Mouse (Mus musculus): ENCODE measurements around the gene Alms1.
"Not testable (repeated sequence)": the region's sequence is repeated elsewhere in the genome, so short reads cannot be mapped to it uniquely, and the experiment has no call there.

Gene Alms1

DNA sequence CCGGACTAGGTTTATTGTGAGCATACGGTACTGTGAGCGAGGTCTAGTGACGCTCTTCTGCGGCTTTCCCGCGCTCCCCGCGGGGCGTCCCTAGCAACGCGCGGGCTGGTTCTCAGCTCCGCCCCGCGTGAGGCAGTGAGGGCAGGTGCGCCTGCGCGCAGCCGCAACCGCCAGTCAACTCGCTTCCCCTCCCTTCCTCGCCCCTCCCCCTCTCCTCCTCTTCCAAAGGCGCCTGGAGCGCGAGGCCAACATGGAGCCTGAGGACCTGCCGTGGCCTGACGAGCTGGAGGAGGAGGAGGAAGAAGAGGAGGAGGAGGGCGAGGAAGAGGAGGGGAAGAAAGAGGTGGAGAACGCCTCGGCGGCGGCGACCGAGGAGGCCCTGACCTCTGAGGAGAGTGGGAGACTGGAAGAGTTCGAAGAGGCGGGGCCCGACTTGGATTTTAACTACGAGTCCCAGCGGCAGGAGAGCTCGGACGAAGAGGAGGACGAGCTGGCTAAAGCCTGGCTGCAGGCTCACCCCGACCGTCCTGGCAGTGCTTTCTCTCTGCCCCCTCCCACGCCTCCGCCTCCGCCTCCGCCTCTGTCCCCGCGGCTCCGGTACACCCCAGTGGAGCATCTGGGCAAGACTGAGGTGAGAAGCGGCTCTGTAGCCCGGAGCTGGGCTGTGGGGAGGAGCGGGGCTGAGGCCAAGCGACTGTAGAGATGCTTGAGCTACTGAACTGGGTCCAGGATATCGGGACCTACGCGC lies at the start of gene Alms1:
Alms1 (plus strand) TSS at position 136 of the 748 bp plus-strand sequence.
- DNase-seq (ENCODE audit: low read depth): peak; percentile 75

DNA sequence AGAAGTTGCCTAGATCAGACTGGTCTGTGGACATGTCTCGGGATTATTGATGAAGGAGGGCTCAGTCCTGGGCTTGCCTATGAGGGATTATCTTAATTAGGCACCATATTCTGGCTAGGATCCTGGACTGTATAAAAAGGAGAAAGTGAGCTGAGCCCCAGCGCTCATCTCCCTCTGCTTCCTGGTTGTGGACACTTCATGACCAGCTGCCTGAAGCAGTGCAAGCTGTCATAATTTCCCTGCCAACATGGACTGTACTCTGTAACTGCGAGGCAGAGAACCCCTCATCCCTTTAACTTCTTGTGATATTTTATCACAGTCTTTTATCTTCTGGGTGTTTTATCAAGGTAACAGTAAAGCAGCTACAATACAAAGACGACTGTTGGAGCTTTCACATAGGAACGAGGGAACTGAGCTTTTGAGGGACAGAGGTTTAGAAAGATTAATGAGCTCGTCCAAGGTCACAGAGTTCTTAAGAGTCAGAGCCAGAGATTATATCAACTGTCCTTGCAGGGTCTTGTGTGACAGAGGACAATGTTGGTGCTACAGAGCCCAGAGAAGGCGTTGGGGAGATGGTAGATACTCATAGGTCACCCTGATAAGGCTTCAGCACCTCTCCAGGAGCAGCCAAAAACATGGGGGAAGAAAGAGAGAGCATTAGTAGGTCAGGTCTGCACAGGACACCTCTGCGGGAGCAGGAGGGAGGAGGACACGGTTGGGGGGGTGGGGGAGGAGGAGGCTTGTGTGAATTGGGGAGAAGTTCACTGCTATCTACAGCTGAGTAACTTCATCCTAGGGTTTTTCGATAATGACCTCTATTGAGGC lies 43.8 kb upstream of the Alms1 start:
- DNase-seq (ENCODE audit: low read depth): no peak

DNA sequence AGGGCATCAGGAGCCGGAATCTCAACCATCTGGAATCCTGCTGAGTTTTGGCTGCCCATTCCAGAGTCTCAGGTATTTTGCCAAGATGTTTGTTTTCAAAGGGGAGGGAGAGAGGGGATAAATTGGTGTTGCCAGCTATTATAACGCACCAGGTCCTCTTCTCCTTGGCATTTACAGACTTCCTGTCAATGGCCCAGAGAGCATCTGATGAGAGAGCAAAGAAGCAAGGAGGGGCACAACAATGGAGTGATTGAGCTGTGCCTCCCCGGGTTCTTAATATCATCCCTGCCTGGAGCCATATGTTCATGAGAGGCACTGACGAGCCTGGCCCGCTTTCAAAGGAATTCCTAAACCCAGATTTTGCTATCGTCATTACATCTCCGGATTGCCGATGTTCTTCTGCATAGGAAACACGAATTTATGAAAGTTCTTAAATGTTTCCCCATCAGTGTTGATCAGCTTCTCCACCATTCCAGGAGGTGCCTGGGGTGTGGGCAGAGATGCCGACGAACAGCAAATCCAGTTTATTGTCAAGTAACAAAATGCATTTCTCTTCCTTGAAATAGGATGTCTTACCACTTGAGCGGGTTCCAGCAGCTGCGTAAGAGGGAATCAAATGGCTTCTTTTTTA lies 43.0 kb upstream of the Alms1 start:
- DNase-seq (ENCODE audit: low read depth): no peak

DNA sequence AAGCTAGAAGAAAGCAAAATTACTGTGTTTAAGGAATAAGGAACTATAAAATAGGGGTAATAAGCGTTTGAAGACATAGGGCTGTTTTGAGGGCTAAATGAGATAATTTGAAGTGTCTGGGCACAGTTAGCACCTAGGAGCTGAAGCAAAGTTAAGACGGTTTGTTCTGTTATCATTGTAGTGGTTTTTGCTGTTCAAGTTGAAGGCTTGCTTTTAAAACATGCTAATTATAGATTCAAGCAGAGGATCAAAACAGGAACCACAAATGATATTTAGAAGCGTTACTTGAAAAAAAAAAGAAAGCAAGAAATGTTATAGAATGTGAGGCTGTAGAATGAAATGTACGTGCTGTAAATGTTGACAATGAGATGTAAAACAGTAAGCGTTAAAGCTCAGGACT lies 39.7 kb upstream of the Alms1 start:
- no peak for DNase-seq (ENCODE audit: low read depth)

DNA sequence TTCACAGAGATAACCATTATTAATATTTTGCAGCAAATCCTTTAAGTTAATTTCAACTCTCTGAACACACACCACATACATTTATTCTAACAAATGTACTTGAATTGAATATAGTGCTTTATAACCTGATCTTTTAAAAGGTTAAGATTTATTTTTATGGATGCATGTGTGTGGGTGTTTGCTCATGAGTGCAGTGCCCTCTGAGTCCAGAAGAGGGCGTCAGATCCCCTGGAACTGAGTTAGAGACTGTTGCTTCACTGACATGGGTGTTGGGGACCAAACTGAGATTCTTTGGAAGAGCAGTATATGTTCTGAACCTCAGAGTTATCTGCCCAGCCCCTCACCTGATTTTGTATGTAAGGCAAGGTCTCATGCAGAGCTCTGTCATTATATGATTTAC lies 25.0 kb upstream of the Alms1 start:
- DNase-seq (ENCODE audit: low read depth): no peak

DNA sequence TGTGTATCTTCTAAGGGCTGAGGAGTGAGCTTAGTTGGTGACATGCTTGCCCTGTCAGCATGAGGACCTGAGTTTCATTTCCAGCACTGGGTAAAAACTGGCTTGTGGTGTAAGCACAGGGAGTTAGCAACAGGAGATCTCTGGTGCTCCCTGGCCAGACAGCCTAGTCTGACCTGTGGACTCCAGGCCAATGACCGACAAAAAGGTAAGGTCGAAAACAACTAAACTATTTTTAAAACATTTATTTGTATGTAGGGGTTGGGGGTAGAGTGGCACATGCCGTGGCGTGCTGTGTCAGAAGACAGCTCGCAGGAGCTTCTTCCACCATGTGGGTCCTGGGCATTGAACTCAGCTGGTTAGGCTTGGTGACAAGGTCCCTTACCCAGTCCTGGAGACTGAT lies 14.5 kb upstream of the Alms1 start:
- no peak for DNase-seq (ENCODE audit: low read depth)

DNA sequence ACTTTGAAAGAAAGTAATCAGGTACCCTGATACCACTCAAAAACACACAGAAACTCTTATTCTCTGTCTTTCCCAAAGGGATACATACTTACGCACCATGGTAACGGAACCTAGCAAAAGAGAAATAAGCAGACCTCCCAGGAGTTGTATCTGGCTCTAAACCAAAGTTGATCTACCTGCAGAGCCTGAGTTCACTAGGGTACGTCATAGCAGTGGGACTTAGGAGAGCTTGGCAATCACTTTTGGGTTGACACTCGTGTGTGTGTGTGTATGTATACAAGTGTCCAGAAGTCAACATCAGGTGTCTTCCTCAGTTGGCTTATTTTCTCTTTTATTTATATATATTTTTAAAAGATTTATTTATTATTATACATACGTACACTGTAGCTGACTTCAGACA lies 5.6 kb upstream of the Alms1 start:
- DNase-seq (ENCODE audit: low read depth): no peak

DNA sequence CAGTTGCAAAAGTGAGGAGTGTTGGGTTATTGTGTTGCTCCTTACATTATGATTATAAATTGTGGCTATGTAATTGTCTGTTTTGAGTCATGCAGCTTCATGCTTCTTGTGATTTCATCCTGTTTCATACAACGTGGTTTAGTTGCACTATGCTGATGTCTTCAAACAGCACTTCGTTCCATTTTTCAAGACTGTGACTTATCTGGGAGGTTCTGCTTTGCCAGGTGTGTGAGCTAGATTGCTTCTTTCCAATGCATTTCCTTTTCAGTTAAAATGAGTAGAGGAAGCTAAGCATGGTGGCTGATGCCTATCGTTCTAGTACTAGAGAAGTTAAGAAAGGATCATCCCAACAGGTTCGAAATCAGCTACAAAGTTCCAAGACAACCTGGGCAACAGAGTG lies 2.7 kb upstream of the Alms1 start:
- DNase-seq (ENCODE audit: low read depth): no peak

DNA sequence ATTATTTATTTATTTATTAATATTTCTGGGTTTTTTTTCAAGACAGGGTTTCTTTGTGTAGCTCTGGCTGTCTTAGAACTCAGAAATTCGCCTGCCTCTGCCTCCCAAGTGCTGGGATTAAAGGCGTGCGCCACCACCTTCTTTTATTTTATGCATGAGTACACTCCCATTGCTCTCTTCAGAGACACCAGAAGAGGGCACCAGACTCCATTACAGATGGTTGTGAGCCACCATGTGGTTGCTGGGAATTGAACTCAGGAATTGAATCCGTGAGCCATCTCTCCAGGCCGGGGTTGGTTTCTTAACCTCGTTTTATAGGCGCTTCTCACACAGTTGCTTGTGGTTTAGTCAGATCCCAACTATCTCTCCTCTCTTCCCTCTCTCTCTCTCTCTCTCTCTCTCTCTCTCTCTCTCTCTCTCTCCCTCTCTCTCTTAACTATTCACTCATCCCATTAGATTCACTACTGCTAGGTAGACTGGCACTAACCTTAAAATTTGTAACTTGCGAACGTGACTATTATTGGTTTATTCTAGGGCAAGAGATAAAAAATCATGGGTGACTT lies 445 bp upstream of the Alms1 start:
- no peak for DNase-seq (ENCODE audit: low read depth)

DNA sequence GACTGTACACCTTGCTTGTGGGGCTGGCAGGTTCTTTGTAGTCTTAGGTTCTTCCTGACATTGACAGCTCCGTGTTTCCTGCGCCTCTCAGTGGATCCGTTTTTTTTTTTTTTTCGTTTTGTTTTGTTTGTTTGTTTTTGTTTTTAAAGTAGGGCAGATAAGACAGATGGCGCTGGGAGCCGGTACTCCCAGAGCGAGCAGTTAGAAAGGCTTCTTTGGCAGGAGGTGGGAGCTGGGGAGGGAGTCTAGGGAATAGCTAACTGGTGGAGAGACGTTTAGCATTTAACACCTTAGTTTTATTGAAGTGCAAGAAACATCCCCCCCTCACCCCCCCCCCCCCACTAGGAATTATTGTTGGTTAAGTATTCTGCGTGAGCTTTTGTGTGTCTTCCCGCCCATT lies 833 bp downstream of the Alms1 start:
- no peak for DNase-seq (ENCODE audit: low read depth)

DNA sequence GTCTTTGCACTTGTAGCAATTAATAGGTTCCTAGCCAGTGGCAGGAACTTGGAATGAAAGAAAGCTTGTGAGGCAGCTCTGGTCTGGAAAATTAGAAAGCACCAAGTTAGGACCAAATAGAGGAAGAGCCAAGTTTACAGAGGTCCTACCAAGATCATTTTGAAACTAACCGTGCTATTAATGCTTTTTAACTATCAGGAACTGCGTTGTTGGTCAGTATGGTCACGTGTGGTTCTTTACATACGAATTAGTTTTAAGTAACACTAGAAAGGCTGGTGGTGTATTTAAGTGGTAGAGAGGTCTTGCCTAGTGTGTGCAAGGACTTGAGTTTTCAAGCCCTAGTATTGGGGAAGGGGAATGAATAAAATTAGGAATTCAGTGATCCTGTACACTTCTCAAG lies 1.2 kb downstream of the Alms1 start:
- DNase-seq (ENCODE audit: low read depth): no peak

DNA sequence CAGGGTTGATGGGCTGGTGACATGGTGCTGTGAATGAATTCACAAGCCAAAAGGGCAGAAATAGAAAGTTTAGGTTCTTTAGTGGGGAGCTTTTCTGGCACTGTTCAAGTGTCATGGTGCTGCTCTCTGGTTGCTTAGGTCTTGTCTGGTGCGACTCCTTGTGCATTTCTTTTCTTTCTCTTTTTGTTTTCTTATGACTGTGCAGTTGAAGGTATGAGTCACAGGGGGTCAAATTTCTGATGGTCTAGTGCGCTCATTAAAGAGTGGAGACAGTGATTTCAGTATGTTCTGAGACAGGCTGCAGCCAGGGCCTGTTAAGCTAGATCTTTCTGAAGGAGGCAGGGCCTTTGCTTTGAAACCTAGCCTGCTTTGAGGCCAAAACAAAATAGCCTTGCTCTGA lies 2.8 kb downstream of the Alms1 start:
- DNase-seq (ENCODE audit: low read depth): peak; percentile 42

DNA sequence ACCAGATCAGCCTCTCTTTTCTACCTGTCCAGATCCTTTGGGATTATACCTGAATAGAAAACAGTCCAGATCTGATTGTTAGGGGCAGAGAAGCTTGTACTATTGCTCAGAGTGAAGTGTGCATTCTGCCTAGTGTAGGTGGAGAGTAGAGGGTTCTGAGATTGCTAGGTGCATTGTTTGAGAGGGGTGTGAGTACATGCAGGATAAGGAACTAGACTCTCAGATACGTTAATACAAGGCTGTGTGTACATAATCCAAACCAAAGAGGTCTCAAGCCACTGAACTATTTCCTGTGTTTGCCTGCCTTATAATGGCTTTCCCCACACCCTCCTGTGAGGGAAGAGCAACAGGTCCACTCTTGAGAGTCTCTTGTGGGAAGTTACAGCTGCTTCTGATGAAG lies 12.0 kb downstream of the Alms1 start:
- no peak for DNase-seq (ENCODE audit: low read depth)

DNA sequence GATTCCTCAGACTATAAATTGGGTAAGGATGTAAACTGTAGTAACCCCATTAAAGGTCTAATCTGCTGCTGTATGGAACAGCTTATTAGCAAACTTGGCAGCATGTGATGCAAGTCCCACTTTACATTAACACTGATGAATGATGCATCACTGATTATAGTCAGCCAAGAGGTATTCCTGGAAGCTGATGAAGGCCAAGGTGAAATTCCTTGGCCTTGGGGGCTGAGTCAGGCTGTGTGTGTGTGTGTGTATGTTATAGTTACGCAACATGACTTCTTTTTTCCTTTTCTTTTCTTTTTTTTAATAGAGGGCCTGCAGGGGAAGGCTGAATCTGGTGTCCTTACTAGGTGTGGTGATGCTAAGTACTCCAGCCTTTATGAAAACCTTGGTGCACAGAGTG lies 23.2 kb downstream of the Alms1 start:
- DNase-seq (ENCODE audit: low read depth): no peak

DNA sequence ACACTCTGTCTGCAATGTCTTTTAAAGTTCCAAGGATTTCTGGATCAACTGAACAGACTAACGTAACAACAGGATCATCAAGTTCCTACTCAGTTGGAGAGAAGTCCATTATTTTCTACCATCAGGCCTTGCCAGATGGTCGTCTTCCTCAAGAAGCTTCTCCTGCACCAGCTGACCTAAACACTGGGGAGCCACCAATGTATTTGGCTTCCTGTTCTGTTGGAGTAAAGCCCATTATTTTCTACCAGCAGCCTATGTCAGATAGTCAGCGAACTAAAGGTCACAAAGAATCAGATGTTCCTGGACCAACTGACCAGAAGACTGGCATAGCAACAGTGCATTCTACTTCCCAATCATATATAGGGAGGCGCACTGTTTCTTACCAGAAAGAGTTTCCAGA lies 33.5 kb downstream of the Alms1 start:
- DNase-seq (ENCODE audit: low read depth): no peak

DNA sequence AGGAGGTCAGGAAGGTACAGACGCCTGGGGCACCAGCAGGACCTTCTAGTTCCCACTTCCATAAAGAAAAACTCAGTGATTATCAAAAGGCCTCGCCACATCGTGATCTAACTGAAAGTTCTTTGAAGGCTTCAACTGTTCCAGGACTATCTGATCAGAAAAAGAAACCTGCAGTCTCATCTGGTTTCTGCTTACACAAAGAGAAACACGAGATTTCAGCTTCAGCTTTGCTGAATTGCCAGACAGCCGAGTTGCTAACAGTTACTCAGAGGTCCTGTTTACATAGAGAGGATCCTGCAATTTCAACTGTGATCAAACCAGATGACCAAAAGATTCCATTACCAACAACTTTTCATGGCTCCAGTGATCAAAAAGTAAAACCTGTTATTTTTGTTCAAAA lies 34.3 kb downstream of the Alms1 start:
- no peak for DNase-seq (ENCODE audit: low read depth)

DNA sequence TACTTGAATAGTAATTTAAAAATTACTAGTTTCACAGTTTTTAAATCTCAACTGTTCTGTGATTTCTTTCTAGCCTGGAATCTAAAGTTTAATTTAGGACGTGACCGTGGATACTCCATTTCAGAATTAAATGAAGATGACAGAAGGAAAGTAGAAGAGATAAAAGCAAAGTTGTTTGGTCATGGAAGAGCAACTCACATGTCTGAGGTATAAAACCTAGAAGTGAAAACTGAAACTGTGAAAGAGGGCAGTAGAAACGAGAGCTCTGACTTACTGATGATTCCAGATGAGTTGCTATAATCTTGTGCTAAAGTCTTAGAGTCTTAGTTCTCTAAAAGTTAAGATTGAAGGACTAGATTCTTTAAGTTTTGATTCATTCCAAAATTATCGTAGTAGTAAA lies 37.2 kb downstream of the Alms1 start:
- DNase-seq (ENCODE audit: low read depth): no peak

DNA sequence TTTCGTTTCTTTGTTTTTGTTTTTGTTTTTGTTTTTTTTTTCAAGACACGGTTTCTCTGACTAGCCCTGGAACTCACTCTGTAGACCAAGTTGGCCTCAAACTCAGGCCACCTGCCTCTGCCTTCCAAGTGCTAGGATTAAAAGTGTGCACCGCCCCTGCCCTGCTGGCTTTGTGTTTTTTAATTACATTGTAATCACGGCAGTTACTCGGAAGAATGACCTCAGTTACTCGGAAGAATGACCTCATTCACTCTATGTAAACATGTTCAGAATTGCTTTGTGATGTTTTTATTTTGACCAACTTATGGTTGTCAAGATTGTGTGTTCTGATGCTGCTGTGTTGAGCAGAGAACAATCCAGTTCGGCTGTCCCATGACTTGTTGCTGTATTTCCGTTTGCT lies 45.8 kb downstream of the Alms1 start:
- DNase-seq (ENCODE audit: low read depth): no peak

DNA sequence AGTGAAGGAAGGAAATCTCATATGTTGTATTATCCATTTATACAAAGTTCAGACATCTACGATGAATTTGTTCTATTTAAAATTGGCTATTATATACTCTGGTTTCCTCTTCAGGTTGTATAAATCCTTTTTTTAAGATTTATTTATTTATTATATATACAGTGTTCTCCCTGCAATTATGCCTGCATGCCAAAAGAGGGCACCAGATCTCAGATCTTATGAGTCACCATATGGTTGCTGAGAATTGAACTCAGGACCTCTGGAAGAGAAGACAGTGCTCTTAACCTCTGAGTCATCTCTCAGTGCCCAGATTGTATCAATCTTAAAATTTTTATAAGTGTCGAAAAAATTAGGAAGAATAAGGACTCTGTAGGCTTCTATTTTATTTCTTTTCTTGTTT lies 65.9 kb downstream of the Alms1 start:
- no peak for DNase-seq (ENCODE audit: low read depth)

DNA sequence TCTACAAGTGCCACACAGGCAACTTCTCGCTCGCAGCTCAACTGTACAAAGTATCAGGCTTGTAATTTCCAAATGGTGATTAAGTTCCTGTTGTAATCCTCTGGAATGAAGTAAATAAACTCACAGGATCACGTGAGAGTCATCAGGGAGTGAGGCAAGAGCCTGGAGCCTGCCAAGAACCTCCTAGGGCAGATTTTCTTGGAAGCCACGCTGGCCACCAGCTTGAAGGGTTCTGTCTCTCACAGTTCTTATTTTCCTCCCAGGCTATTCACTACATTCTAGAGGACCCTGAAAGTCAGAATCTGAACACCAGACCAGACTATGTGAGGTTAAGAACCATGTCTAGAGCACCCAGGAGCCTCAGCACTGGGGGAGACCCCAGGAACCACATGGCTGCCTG lies 114.6 kb downstream of the Alms1 start:
- peak; percentile 65 for DNase-seq (ENCODE audit: low read depth)

DNA sequence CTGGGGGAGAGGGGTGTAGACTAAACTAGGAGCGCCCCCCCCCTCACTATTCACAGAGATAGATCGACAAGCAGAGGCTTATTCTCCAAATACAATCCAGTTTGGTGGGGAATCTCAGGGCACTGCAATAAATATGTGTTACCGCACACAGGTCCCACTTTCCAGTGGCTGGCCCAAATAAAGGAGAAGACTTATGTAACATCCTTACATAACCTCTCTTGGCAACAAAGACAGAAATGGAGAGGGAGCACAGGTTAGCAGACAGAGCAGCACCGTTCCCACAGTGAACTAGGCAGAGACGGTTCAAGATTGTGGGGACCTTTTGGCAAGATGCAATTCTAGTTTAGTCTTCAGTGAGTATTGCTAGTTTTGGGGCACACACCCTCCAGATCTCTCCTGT lies 121.9 kb downstream of the Alms1 start:
- DNase-seq (ENCODE audit: low read depth): not testable (repeated sequence)

DNA sequence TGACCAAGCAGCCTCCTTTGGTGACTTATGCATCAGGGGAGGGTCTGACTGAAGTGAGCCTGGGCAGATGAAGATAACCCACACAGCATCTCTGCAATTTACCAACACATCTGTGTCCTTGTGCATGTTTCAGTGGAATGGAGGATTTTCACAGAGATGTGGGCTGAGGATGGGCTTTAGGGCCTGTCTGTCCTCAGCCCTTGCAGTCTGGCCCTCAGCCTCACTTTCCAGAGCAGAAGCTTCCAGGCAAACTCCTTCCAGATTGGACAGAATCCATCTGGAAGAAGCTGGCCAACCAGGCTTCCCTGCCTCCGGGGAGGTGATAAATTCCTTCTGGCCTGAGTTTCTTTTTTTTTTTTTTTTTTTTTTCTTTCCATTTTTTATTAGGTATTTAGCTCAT lies 122.3 kb downstream of the Alms1 start:
- DNase-seq (ENCODE audit: low read depth): not testable (repeated sequence)

DNA sequence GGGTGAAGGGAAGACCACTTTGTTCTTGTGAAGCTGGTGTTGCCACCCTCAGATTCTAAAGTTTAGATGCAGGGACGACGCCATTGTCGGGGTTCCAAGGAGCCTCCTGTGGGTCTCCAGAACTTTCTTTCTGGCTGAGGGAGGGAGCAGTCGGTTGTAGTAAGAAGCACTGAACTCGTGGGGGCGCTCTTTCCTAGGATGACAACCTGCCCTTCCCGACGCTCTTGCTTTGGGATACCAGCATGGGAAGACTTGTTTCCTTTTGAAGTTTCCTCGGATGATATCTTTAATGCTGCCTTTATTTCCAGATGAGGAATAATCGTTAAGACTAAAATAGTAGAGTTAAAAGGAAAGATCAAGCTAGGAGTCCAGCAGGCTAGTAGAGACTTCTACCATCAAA lies 125.8 kb downstream of the Alms1 start, which contains the start of gene Nat8f7:
Nat8f7 (minus strand) TSS at position 101 of the 400 bp plus-strand sequence.
- not testable (repeated sequence) for DNase-seq (ENCODE audit: low read depth)
